Mouse (Mus musculus): ENCODE results near the gene Hdac6.

GRCm38 (mm10) chrX:7927116-7927515 lies 20.6 kb downstream of the Hdac6 start:
- no peak for TF ChIP-seq POLR2A (IDR thresholded peaks at IDR 0.05; ENCODE audit: insufficient read depth, low read depth, low read length)
- TF ChIP-seq CTCF (IDR thresholded peaks at IDR 0.05), result no peak
